Mouse (Mus musculus): ENCODE data around the gene Hsd11b1. TPM values are rescaled to one million over a fixed set of nuclear protein-coding genes. Genes with fewer than 3 reads are reported as not detected.

Hsd11b1 gene
- polyA plus RNA-seq, 1 experiment from 2014 or later = 1.5 TPM

- H3K36me3 ChIP-seq = no peaks in the 10 kb centered on the region
- 65% methylated on average over 7 of the region's 7 CpGs for WGBS
- H3K4me3 ChIP-seq (replicated peaks) = no peak overlapping the region
- H3K9me3 ChIP-seq (replicated peaks) = no peaks in the 10 kb centered on the region
- no peaks in the 10 kb centered on the region for H3K27me3 ChIP-seq
- no peak for ATAC-seq (replicated peaks; ENCODE audit: low FRiP score)
- H3K4me2 ChIP-seq = no peak overlapping the region
- H3K4me1 ChIP-seq = peaks cover 20% of the 10 kb centered on the region; the same call in 1 of the 2 replicates
- H3K9ac ChIP-seq = no peak overlapping the region
- peak overlapping the region; percentile 54 for H3K27ac ChIP-seq
Measured at GRCm38 (mm10) chr1:193234930-193235329, 28.9 kb downstream of the Hsd11b1 start.

GRCm38 (mm10) chr1:193234130-193234645 is 29.7 kb downstream of the Hsd11b1 start:
- no peak for ATAC-seq (replicated peaks; ENCODE audit: low FRiP score)
- H3K36me3 ChIP-seq = no peaks in the 10 kb centered on the region
- peaks cover 23% of the 10 kb centered on the region; the same call in 1 of the 2 replicates for H3K4me1 ChIP-seq
- H3K9me3 ChIP-seq (replicated peaks) = no peaks in the 10 kb centered on the region
- H3K27ac ChIP-seq = peak overlapping the region; percentile 54; the same call in 1 of the 2 replicates
- H3K4me2 ChIP-seq = no peak overlapping the region
- H3K9ac ChIP-seq = no peak overlapping the region
- H3K4me3 ChIP-seq (replicated peaks) = no peak overlapping the region
- 91% methylated on average over 2 of the region's 2 CpGs for WGBS
- no peaks in the 10 kb centered on the region for H3K27me3 ChIP-seq

GRCm38 (mm10) chr1:193232732-193233131 is 31.1 kb downstream of the Hsd11b1 start:
- 81% methylated on average over 2 of the region's 2 CpGs for WGBS
- peaks cover 23% of the 10 kb centered on the region for H3K4me1 ChIP-seq
- H3K27ac ChIP-seq = no peak overlapping the region
- no peaks in the 10 kb centered on the region for H3K36me3 ChIP-seq
- H3K27me3 ChIP-seq = no peaks in the 10 kb centered on the region
- no peak overlapping the region for H3K9ac ChIP-seq
- H3K4me3 ChIP-seq (replicated peaks) = no peak overlapping the region
- H3K4me2 ChIP-seq = no peak overlapping the region
- no peak for ATAC-seq (replicated peaks; ENCODE audit: low FRiP score)
- no peaks in the 10 kb centered on the region for H3K9me3 ChIP-seq (replicated peaks)

- H3K9ac ChIP-seq = no peak overlapping the region
- no peak overlapping the region for H3K4me2 ChIP-seq
- no peaks in the 10 kb centered on the region for H3K27me3 ChIP-seq
- no peaks in the 10 kb centered on the region for H3K9me3 ChIP-seq (replicated peaks)
- no peaks in the 10 kb centered on the region for H3K36me3 ChIP-seq
- H3K4me3 ChIP-seq (replicated peaks) = no peak overlapping the region
- peaks cover 39% of the 10 kb centered on the region for H3K4me1 ChIP-seq
- H3K27ac ChIP-seq = peak overlapping the region; percentile 73
- 41% methylated on average over 5 of the region's 5 CpGs for WGBS
- ATAC-seq (replicated peaks; ENCODE audit: low FRiP score) = no peak
Measured at GRCm38 (mm10) chr1:193230935-193231334, 32.9 kb downstream of the Hsd11b1 start.

- H3K9ac ChIP-seq = no peak overlapping the region
- no peak overlapping the region for H3K4me2 ChIP-seq
- 44% methylated on average over 3 of the region's 3 CpGs for WGBS
- no peaks in the 10 kb centered on the region for H3K27me3 ChIP-seq
- no peak for ATAC-seq (replicated peaks; ENCODE audit: low FRiP score)
- no peaks in the 10 kb centered on the region for H3K36me3 ChIP-seq
- peak overlapping the region; percentile 73; the same call in 1 of the 2 replicates for H3K27ac ChIP-seq
- H3K9me3 ChIP-seq (replicated peaks) = no peaks in the 10 kb centered on the region
- H3K4me1 ChIP-seq = peaks cover 40% of the 10 kb centered on the region
- H3K4me3 ChIP-seq (replicated peaks) = no peak overlapping the region
Measured at GRCm38 (mm10) chr1:193230531-193230930, 33.3 kb downstream of the Hsd11b1 start.

GRCm38 (mm10) chr1:193229570-193229969 is 34.3 kb downstream of the Hsd11b1 start:
- no peak for ATAC-seq (replicated peaks; ENCODE audit: low FRiP score)
- Histone ChIP-seq H3K4me2 (no peak overlapping the region), H3K27me3 (no peaks in the 10 kb centered on the region), H3K4me3 (replicated peaks) (no peak overlapping the region), H3K36me3 (no peaks in the 10 kb centered on the region), H3K4me1 (peaks cover 41% of the 10 kb centered on the region), H3K27ac (no peak overlapping the region), H3K9ac (no peak overlapping the region), H3K9me3 (replicated peaks) (no peaks in the 10 kb centered on the region)
- 89% methylated on average over 5 of the region's 5 CpGs for WGBS

- Histone ChIP-seq H3K27me3 (no peaks in the 10 kb centered on the region), H3K27ac (0 out of 2 replicates have a peak overlapping the region, but pooled peaks have one; percentile 45), H3K9ac (no peak overlapping the region), H3K4me3 (replicated peaks) (no peak overlapping the region), H3K9me3 (replicated peaks) (no peaks in the 10 kb centered on the region), H3K4me2 (no peak overlapping the region), H3K36me3 (no peaks in the 10 kb centered on the region), H3K4me1 (peaks cover 38% of the 10 kb centered on the region)
- 71% methylated on average over 4 of the region's 4 CpGs for WGBS
- ATAC-seq (replicated peaks; ENCODE audit: low FRiP score) = no peak
Measured at GRCm38 (mm10) chr1:193227537-193227936, 36.3 kb downstream of the Hsd11b1 start.

GRCm38 (mm10) chr1:193226724-193227522 is 37.0 kb downstream of the Hsd11b1 start:
- ATAC-seq (replicated peaks; ENCODE audit: low FRiP score) = no peak

GRCm38 (mm10) chr1:193226114-193226513 is 37.8 kb downstream of the Hsd11b1 start:
- WGBS = 88% methylated on average over 4 of the region's 4 CpGs
- H3K27me3 ChIP-seq = no peaks in the 10 kb centered on the region
- ATAC-seq (replicated peaks; ENCODE audit: low FRiP score) = no peak

More at GRCm38 (mm10) chr1:193226724-193227522, 37.0 kb downstream of the Hsd11b1 start:
- no peak overlapping the region for H3K9ac ChIP-seq
- H3K27me3 ChIP-seq = no peaks in the 10 kb centered on the region
- no peak overlapping the region for H3K4me2 ChIP-seq
- H3K4me1 ChIP-seq = peaks cover 38% of the 10 kb centered on the region
- H3K4me3 ChIP-seq (replicated peaks) = no peak overlapping the region
- H3K27ac ChIP-seq = peak overlapping the region; percentile 45; the same call in 1 of the 2 replicates
- H3K36me3 ChIP-seq = no peaks in the 10 kb centered on the region
- WGBS = 30% methylated on average over 7 of the region's 7 CpGs
- no peaks in the 10 kb centered on the region for H3K9me3 ChIP-seq (replicated peaks)

GRCm38 (mm10) chr1:193225531-193225930 is 38.3 kb downstream of the Hsd11b1 start:
- no peak overlapping the region for H3K9ac ChIP-seq
- H3K4me3 ChIP-seq (replicated peaks) = no peak overlapping the region
- no peak overlapping the region for H3K4me2 ChIP-seq
- WGBS = 21% methylated on average over 3 of the region's 3 CpGs
- no peak overlapping the region for H3K27ac ChIP-seq
- peaks cover 29% of the 10 kb centered on the region for H3K4me1 ChIP-seq
- no peaks in the 10 kb centered on the region for H3K27me3 ChIP-seq
- no peaks in the 10 kb centered on the region for H3K9me3 ChIP-seq (replicated peaks)
- no peak for ATAC-seq (replicated peaks; ENCODE audit: low FRiP score)
- no peaks in the 10 kb centered on the region for H3K36me3 ChIP-seq

More at GRCm38 (mm10) chr1:193226114-193226513, 37.8 kb downstream of the Hsd11b1 start:
- Histone ChIP-seq H3K4me1 (peaks cover 35% of the 10 kb centered on the region), H3K4me2 (no peak overlapping the region), H3K27ac (no peak overlapping the region), H3K36me3 (no peaks in the 10 kb centered on the region), H3K9ac (no peak overlapping the region), H3K4me3 (replicated peaks) (no peak overlapping the region), H3K9me3 (replicated peaks) (no peaks in the 10 kb centered on the region)

- Histone ChIP-seq H3K4me3 (replicated peaks) (no peak overlapping the region), H3K4me1 (peaks cover 3% of the 10 kb centered on the region), H3K27me3 (no peaks in the 10 kb centered on the region), H3K27ac (no peak overlapping the region), H3K36me3 (no peaks in the 10 kb centered on the region), H3K9ac (no peak overlapping the region), H3K4me2 (no peak overlapping the region), H3K9me3 (replicated peaks) (no peaks in the 10 kb centered on the region)
- 53% methylated on average over 5 of the region's 5 CpGs for WGBS
- ATAC-seq (replicated peaks; ENCODE audit: low FRiP score) = no peak
Measured at GRCm38 (mm10) chr1:193220408-193220807, 43.5 kb downstream of the Hsd11b1 start.

- Histone ChIP-seq H3K36me3 (no peaks in the 10 kb centered on the region), H3K27me3 (no peaks in the 10 kb centered on the region), H3K4me2 (no peak overlapping the region), H3K27ac (no peak overlapping the region), H3K9me3 (replicated peaks) (no peaks in the 10 kb centered on the region), H3K4me3 (replicated peaks) (no peak overlapping the region), H3K4me1 (no peaks in the 10 kb centered on the region), H3K9ac (no peak overlapping the region)
- no peak for ATAC-seq (replicated peaks; ENCODE audit: low FRiP score)
- WGBS = 75% methylated on average over 3 of the region's 3 CpGs
Measured at GRCm38 (mm10) chr1:193216000-193216399, 47.9 kb downstream of the Hsd11b1 start.

All from kidney, embryonic 15.5 days (tissue).